Mouse (Mus musculus) A20 (cell line): Measurements from ENCODE around the gene Uqcrc2.

ENCODE experiments used
- DNase-seq: peaks from one replicate; pipeline ENCODE4 v3.0.0-alpha.2; 2011; ENCODE audit warnings: low read depth, low spot score

Gene Uqcrc2

DNA sequence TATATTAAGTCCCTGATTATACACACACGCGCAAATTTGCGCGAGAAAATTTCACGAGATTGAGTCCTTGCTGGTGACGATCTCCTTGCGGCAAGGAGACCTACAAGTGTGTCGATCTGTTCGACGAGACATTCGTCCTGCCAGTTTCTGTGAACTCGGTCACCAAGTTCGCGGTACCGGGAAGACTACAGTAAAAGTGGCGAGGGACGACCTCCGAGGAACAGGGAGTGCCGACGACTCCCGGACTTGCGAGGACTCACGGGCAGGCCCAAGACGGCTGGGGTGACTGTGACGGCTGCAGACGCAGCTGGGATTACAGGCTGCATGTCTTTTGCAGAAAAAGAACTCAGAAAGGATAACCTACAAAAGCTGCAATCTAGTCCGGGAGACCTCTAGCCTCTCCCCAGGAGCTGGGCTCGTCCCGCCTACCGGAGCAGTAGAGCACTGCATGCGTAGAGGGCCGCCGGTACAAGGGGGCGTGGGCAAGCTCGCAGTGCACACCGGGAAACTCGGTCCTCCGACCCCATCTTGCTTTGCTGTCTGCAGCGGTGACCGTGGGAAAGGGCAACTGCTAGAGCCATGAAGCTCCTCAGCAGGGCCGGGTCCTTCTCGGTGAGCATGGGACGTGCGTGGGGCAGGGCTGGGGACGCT is at the start of gene Uqcrc2:
Uqcrc2 (plus strand) TSS at position 466 of the 651 bp plus-strand sequence.
- peak; percentile 93 for DNase-seq

DNA sequence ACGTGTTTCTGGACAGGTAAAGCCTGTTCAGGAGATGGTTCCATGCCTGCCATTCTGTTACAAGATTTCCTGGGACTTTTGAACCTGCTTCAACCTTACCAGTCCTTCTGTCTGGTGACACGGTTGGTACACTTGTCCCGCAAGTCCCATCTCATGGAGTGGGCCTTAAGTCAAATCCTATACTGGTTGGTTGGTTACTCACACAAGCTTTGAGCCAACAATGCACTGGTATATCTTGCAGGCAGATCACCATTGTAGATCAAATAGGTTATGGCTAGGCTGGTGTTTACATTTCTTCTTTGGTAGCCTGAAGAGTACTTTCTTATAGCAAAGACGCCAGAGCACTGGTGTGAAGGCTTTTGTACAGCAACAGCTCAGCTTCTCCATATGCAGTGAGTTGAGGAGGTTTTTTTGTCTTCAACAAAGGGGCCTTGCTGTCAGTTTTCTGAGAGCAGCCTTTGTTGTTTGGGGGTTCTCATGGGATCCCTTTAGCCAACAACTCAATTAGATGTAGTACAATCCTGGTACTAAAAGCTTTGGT is 37.7 kb upstream of the Uqcrc2 start:
- DNase-seq: no peak

DNA sequence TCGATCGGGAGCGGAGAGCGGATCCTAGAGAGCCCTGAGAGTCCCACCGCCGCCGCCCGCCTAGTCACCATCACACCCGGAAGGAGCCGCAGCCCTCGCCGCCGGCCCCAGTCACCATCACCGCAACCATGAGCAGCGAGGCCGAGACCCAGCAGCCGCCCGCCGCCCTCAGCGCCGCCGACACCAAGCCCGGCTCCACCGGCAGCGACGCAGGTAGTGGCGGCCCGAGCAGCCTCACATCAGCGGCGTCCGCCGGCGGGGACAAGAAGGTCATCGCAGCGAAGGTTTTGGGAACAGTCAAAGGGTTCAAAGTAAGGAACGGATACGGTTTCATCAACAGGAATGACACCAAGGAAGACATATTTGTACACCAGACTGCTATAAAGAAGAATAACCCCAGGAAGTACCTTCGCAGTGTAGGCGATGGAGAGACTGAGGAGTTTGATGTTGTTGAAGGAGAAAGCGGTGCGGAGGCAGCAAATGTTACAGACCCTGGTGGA is 37.2 kb upstream of the Uqcrc2 start:
- no peak for DNase-seq

DNA sequence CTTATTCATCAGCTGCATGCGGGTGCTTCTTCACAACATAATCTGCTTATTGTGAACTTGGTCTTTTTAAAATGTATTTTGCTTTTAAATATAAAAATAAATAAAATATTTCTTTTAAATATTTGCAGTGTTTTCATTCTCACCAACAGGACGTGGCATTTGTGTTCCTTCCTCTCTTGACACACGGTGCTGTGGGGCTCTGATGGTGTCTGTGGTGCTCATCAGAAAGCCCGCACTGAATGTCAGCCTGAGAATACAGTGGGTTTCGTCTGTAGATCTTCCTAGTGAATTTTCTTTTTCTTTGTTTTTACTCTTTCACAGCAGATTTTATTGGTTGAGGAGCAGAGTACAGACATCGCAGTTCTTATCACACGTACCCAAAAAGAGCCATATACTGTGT is 36.6 kb upstream of the Uqcrc2 start:
- no peak for DNase-seq

DNA sequence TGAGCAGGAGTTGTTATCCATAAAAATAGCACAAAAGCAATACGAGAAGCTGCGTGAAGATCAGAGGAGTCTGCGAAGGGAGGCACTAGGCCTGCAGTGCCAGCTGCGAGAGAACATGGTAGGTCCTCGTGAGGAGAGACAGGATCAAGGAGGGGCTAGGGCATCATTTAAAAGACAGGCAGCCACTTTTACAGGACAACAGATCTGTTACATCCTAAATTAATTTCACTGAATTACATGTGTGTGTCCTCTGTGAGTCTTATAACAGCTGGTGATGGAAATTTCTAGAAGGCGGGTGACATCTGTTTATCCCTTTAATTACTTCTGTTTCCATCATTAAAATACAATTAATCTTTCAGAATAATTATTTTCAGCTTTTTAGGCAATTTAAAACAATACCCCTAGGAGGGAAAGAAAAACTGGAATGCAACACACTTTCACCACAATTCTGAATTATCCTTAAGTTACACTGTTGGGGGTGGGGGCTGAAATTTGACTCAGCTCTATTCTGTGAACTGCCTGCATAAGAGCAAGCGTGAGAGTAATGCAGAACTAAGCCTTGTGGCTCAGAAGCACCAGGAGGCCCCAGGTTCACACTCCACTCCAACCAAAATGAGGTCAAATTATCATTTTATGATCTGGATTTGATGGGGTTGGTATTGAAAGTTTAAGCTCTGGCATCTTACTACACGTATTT is 14.8 kb upstream of the Uqcrc2 start:
- no peak for DNase-seq

DNA sequence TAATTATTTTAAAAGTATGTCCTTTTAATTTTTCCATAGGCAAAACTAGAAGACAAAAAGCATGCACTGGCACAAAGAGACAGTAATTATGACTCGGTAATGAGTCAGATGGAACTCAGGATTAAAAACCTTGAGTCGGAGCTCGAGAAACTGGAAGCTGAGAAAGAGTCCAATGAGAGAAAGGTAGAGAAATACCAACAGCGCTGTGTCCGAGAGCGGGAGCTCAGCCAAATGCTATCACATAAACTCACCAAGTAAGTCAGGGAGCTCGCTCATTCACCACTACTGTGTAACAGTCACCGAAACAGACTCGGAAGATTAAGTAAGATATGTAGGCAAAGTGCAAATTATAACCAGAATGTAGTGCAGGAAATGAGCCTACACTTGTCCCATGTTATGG is 14.1 kb upstream of the Uqcrc2 start:
- no peak for DNase-seq

DNA sequence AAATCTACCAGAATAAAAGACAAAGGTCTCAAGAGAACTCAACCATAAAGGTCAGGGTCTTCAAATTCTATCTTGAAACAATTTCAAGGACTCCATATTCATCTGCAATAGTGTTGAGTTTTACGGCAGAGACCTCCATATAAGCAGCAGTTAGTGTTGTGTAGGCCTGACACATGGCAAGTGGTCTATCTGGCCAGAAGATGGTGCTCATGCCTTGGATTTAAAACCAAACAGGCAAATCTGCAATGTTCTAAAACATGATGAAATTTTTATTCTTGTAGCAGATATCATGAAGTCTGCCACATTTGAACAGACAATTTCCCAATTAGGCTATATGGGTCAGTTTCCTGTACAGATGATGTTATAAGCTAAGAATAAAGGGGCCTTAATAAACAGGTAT is 2.5 kb upstream of the Uqcrc2 start:
- DNase-seq: peak; percentile 64

DNA sequence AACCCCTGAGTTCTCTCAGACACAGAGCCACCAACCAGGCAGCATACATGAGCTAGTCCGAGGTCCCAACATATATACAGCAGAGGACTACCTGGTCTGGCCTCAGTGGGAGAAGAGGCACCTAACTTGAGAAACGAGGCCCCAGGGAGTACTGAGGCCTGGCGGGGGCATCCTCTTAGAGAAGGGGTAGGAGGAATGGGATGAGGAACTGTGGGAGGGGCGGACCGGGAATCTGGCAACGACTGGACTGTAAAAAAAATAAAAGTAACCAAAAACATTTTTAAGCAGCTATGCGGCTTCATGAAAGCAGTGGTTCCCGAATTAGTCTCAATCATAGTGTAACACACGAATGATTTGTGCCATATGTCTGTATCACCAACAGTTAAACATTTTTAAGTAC is 675 bp upstream of the Uqcrc2 start:
- no peak for DNase-seq

DNA sequence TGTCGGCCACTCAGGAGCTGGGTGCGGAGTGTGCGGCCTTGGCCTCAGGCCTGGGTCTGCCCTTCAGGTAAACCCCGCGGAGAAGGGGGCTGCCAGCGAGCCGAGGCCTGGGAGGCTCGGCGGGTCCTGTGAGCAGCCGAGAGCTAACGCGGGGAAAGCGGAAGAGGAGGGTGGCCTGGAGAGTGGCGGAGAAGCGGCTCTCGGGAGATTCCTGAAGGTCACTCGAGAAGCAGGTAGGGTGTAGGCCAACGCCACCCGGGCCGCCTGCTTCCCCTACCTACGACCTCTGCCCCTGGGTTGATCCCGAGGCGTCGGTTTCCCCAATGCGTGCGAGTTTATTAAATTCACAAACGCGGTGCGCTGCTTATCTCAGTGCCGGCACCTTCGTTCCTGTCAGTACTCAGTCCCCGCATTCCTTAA is 396 bp downstream of the Uqcrc2 start:
- no peak for DNase-seq

DNA sequence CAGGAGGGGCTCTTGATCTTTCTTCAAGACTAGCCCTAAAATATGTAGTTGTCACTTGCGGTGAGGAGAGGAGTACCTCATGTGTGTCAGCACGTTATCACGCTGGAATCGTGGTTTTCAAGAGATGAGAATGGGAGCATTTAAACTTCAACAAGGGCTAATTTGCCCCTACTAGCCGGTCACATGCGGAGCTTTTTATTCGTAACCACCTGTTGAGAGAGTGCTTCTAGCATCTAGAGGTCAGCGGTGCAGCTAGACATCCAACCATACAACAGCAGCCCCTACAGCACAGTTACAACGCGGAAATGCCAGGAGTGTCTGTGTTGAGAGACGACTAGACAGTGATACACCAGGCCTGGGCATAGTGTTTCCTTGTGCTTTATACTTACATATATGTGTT is 845 bp downstream of the Uqcrc2 start:
- DNase-seq: peak; percentile 63

DNA sequence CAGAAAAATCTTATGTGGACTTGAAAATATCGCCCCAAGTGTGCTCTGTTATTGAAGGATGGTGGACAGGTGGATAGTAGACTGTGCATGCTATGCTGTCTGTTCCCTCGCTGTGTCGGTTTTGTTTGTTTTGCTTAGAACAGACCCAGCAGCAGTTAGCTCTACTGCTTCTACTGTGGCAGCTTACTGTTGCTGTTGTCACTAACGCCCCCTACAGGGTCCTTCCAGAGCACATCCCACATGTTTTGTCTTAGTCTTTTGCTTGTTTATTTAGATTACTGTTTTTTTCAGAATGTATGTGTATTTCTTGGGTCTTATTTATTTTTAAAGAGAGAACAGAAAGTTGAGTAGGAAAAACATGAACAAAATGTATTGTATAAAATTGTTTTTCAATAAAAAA is 8.2 kb downstream of the Uqcrc2 start:
- peak; percentile 27 for DNase-seq

DNA sequence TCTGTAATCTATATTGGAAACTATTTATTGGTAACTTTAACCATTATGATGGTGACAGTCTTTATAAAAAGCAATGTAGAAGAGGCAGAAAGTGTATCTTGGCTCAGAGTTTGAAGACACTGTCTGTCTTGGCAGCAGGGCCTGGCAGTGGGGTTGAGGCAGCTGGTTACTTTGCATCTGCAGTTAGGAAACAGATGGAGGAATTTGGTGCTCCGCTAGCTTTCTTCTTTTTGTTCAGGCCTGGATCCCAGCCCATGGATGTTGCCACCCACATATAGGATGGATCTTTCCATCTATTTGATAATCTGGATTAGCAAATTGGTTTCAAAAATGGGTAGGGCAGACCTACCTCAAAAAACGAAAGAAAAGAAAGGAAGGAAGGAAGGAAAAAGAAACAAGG is 12.9 kb downstream of the Uqcrc2 start:
- no peak for DNase-seq

DNA sequence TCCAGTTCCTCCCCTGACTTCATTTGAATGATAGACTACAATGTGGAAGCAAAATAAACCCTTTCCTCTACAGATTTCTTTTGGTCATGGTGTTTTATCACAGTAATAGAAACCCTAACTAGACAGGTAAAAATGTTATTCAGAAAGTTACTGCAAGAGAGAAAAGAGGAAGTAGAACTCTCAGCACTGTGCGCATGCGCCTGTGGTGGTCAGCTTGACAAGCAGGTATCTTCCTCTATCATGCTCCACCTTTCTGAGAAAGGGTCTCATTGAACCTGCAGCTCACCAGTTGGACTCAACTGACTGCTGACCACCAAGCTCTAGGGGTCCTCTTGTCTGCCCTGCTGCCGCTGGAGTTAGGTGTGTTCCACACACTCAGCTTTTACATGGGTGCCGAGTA is 27.1 kb downstream of the Uqcrc2 start:
- peak; percentile 86 for DNase-seq

DNA sequence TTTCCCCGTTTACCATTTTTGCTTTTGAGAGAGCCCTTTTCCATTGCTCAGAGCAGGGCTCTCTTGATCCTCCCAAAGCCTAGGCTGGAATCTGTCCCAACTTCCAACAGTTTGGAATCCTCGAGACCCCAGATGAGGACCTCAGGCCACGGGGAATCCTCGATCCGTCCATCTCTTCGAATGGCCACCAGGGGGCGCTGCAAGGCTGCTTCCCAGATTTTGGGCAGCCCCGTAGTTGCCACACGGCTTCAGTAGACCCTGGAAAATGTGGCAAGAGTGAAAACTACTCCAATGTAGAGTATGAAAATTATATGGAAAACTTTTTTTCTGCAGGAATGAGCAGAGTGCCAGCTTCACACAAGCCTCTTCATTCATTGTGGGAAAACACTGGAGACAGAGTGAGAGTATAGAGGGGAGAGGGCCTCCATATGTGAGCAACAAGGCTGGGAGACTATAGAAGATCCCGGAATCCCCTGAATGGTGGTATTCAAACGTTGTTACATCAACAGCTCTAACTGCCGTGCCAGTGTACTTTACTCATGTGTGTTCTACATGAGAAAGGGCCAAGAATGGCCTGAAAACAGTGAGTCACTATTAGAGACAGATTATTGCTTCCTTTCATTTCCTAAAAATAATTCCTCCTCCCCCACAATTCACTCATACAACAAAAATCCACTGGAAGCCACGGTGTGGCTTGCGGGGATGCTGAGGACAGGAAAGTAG is 35.3 kb downstream of the Uqcrc2 start, which contains the start of gene Pdzd9:
Pdzd9 (minus strand) TSS at position 191 of the 723 bp plus-strand sequence.
- peak; percentile 63 for DNase-seq

DNA sequence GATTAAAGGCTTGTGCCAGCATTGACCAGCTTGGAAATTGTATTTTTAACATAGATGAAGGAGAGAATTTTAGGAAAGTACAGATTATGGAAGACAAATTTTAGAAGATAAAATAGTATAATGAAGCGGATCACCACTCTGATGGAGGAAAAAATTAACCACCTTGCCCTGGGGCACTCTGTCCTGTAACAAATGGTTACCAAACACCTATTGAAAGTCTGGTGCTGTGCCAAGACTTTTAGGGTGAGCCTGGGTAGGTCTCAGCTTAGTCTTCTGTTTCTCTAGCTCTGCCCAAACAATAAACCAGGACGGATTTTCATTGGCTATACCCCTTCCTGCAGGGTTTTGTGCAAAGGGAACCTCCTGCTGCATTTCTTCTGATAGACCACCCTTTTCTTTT is 36.3 kb downstream of the Uqcrc2 start:
- no peak for DNase-seq

DNA sequence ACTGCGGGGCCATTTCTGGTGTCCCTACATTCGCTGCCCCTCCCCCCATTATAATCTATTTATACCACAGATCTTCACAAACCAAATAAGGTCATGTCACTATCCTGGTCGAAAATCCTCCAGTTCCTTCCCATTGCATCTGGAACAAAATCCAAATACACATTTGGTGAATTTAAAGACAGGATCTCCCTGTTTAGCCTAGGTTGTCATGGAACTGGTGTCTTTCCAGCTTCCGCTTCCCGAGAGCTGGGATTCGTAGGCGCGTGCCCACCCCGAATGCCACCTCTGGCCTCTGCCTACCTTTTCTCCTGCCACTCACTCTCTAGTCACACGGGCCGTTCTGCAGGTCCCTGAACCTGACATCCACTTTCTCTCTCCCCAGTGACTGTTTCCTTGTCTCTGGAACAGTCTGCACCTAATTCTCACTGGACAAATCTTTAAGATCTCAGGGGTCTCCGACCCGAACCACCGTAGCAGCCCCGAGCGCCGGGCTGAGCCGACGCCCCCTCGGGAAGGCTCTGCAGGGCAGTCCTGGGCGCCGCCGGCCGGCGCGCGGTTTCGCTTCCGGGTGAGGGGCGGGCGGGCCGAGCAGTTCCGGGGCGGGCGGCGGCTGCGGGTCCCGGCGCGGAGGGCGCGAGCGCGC is 42.1 kb downstream of the Uqcrc2 start, which contains the start of gene Mosmo:
Mosmo (plus strand) TSS at position 618 of the 643 bp plus-strand sequence.
- DNase-seq: peak; percentile 87

DNA sequence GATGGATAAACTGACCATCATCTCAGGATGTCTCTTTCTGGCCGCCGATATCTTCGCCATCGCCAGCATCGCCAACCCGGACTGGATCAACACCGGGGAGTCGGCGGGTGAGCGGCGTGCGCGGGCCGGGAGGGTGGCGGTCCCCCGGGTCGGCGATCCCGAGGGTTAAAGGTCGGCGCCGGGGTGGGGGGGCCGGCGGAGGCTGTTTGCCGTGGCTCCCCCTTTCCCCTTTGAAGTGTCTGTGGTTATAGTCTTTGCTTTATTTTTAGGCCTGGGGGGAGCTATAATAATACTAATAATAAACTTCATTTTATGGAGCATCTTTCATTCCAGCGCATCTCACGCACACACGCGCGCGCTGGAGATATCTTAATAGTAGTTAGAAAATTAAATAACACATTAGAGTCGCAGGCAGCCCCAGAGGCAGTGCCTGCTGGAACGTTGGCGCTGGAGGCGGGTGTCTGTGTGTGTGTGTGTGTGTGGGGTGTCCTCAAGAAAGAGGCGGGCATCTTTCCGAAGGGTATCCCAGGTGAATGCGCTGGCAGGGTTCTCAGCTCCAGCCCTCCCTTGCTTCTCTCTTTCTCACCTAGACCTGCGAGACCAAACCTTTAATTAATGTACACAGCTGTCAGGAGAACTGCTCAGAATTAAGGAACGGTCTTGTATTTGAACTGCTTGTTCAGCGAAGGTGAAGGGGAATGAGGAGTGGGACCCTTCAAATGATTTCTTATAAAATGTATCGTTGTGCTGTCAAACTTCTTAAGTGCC is 43.0 kb downstream of the Uqcrc2 start:
- peak; percentile 63 for DNase-seq

DNA sequence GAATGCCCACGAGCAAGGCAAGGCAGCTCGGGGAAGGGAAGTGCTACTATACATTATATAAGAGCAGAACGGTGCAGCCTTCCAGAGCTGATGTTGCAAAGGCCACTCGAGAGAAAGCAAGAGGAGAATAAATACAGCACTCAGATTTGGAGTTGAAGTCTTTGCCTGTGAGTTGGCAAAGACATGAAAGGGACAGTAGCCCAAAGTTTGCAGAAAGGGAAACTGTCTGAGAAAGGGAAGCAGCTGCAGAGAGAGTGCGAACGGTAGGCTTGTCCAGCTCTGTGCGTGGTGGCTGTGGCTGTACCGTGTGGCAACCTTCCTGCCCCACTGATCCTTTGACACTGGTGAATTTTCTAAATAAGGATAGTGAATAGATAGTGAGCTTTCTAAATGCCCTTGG is 44.0 kb downstream of the Uqcrc2 start:
- peak; percentile 51 for DNase-seq

DNA sequence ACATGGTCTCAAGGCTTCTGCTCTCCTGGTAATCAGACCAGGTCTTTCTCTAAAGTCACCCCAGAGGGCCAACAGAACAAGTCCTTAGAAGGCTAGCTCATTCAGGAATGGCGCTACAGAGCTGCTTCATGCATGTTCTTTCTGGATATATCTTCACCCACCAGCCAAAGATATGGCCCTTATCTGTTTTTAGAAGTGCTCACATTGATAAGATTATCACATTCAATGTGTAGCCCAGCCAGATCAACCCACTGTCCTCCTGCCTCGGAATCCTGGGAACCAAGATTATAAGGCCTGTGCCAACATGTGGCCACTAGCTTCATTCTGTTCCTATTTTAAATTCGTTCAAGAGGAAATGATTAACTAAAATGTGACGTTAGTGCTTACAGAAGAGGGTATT is 47.0 kb downstream of the Uqcrc2 start:
- DNase-seq: no peak

DNA sequence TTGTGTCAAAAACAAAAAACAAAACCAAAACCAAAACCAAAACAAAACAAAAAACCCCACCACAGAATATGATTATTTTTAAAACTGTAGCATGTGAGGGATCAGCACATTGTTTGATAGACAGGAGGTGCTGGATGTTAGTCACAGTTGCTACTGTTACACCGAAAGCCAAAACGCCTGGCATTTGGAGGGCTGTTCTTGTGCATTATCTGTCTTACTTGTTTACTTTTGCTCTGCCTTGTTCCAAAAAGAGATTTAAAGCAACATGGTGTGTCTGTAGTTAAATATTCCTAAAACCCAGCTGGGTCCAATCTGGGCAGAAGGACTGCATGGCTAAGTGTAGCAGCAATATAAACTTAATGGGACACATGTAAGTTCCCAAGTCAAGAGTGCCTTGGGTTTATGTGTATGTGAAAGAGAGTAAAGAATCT is 49.8 kb downstream of the Uqcrc2 start:
- no peak for DNase-seq

DNA sequence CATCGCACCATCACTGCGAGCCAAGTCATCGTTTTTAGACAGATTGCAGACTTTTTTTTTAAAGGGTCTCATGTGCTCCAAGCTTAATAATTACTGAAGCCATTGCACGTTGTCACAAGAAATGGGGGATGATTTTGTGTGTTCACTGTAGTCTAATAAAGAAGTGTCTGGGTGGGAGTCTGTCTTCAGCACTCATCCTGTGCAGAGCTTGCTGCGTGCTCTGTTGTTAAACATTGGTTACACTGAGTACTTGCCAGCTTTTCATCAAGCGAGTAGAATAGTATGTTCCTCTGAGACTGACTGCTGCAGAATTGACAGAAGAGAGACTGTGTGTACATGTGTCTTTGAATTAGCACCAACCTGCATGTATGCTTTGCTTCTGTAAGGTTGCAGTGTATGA is 50.3 kb downstream of the Uqcrc2 start:
- DNase-seq: no peak
